ENCODE assay signal across 9 mouse cellular contexts in genomic region chr7:119096583-119096982, GRCm38 (mm10).
"Had no signal": no experiment of that assay in that cellular context is flagged by ENCODE, and none has a peak within 500 bp of the region (broad histone marks: within the 10 kb centered on the region; RNA-seq: fewer than 3 reads in every experiment).

No protein-coding gene starts in this region.

- DNase-seq: kidney, adult 8-10 months; kidney, postnatal 25 days; layer of hippocampus, postnatal 36 days; thymus, postnatal 4 days had no signal

- H3K4me3 ChIP-seq: limb, embryonic 15.5 days; liver, embryonic 12.5 days had no signal

- H3K27ac ChIP-seq: limb, embryonic 15.5 days; liver, embryonic 12.5 days; stomach, postnatal 0 days had no signal

- H3K36me3 ChIP-seq: limb, embryonic 15.5 days; liver, embryonic 12.5 days had no signal

- H3K9me3 ChIP-seq: limb, embryonic 15.5 days; liver, embryonic 12.5 days had no signal

- H3K4me1 ChIP-seq: limb, embryonic 15.5 days; liver, embryonic 12.5 days had no signal

- H3K27me3 ChIP-seq: limb, embryonic 15.5 days; liver, embryonic 12.5 days had no signal

- H3K9ac ChIP-seq: limb, embryonic 15.5 days; liver, embryonic 12.5 days had no signal

- H3K4me2 ChIP-seq: limb, embryonic 15.5 days; liver, embryonic 12.5 days had no signal

- ATAC-seq: intestine, postnatal 0 days; liver, embryonic 12.5 days; midbrain, embryonic 16.5 days had no signal
